ENCODE assay signal across 8 mouse cellular contexts in genomic region chr14:45220090-45220956, GRCm38 (mm10). TPM values are rescaled to one million over a fixed set of nuclear protein-coding genes. Genes with fewer than 3 reads are reported as not detected.
DNase-seq lines count a peak whose midpoint lies in the region; ATAC-seq and TF ChIP-seq lines count a peak whose summit lies in the region.

Txndc16 (minus strand) TSS chr14:45220328.

- intact Hi-C loops in left cerebral cortex, adult 2 months (cut with DNase I) = no loop called here

- H3K36me3 ChIP-seq in macrophage (ENCODE audit: inconsistent target) = no peaks in the 10 kb centered on the region

- DNase-seq in ZHBTc4 (ENCODE audit: low read depth, low spot score) = peak; percentile 79
- DNase-seq in gastrocnemius, postnatal 10 days = peak; percentile 82
- peak; percentile 16 for DNase-seq in hindlimb bud, embryonic 11.5 days (ENCODE audit: extremely low spot score, low read depth, low spot score)
- peak; percentile 83 to 85 for DNase-seq in left cerebral cortex, adult 2 months (ENCODE audit: extremely low spot score in 1 of 2, low spot score in 2 of 2)
- DNase-seq in retina, postnatal 7 days (ENCODE audit: low read depth, low spot score) = peak; percentile 61
- peak; percentile 50 to 51 for DNase-seq in urinary bladder, adult 18-20 months (ENCODE audit: low spot score in 2 of 2)

- peak within 1 kb of the TSS; percentile 91 for H3K27ac ChIP-seq in left cerebral cortex, adult 2 months
- peak within 1 kb of the TSS; percentile 8 for H3K27ac ChIP-seq in macrophage

- ATAC-seq in common myeloid progenitor, adult 5-6 weeks (replicated peaks; ENCODE audit: low read depth, poor library complexity, severe bottlenecking) = 0 out of 2 replicates have a peak, but pooled peaks have one; percentile 7

- 1% methylated on average over 58 of the region's 59 CpGs for WGBS in macrophage (ENCODE audit: missing documents)

- peak within 1 kb of the TSS; percentile 88 for H3K4me3 ChIP-seq in left cerebral cortex, adult 2 months
- H3K4me3 ChIP-seq in macrophage (ENCODE audit: inconsistent target) = peak within 1 kb of the TSS; percentile 79

- H3K79me2 ChIP-seq in macrophage (ENCODE audit: inconsistent target) = peaks cover 9% of the 10 kb centered on the region; the same call in 1 of the 2 replicates

- TF ChIP-seq CTCF in left cerebral cortex, adult 2 months (IDR thresholded peaks at IDR 0.05) = no peak

RNA-seq across cellular contexts. Expression of gene Txndc16, which starts in this region (rescaled TPM):
- 14.6 and 18.3 TPM in 2 replicates for total RNA-seq in common myeloid progenitor, adult 5-6 weeks (2017)
- 1 to 10 TPM; 8.3 to 9.8 TPM for total RNA-seq in gastrocnemius, postnatal 10 days (2021)
- 10 to 100 TPM; 65.6 to 66.5 TPM for total RNA-seq in left cerebral cortex, adult 2 months (2021)
- total RNA-seq in macrophage (2018; cell fraction: chromatin; rRNA removed) = 100 to 1,000 TPM in 1 of 26 experiments, 10 to 100 TPM in 24, 1 to 10 TPM in 1; 3.4 to 109 (median 43.7) TPM
- 10 to 100 TPM; 13.3 to 45.8 (median 26.5) TPM for total RNA-seq in macrophage (2018; cell fraction: cytosol; rRNA removed)
- total RNA-seq in macrophage (2018; cell fraction: nucleus; rRNA removed) = 100 to 1,000 TPM in 1 of 26 experiments, 10 to 100 TPM in 25; 14.7 to 108 (median 35.0) TPM
- polyA plus RNA-seq in macrophage (2018) = 17.1 to 40.4 TPM (median 36.7 TPM) in 3 replicates

Comparison
In these comparisons a context has a peak if more than half of its experiments do, and no peak if none do; other contexts are left out.
1. Peak in every context shown above with its lines: DNase-seq, ATAC-seq, H3K4me3 ChIP-seq and H3K27ac ChIP-seq.
2. DNase-seq: peak in every context shown above with its lines; median percentile 84 in left cerebral cortex, adult 2 months; 82 in gastrocnemius, postnatal 10 days; 79 in ZHBTc4; 61 in retina, postnatal 7 days; 50 in urinary bladder, adult 18-20 months; 16 in hindlimb bud, embryonic 11.5 days.